Mouse (Mus musculus): ENCODE measurements around the gene Gm38119. TPM values are rescaled to one million over a fixed set of nuclear protein-coding genes. Genes with fewer than 3 reads are reported as not detected.
A peak's percentile ranks its signal among the peaks of the same experiment; 100 is the strongest.

Gm38119 gene
- not detected in 2 replicates for polyA plus RNA-seq (2015; fragmentation: Nextera tagmentation; extraction: Ambion mirVana)

DNA sequence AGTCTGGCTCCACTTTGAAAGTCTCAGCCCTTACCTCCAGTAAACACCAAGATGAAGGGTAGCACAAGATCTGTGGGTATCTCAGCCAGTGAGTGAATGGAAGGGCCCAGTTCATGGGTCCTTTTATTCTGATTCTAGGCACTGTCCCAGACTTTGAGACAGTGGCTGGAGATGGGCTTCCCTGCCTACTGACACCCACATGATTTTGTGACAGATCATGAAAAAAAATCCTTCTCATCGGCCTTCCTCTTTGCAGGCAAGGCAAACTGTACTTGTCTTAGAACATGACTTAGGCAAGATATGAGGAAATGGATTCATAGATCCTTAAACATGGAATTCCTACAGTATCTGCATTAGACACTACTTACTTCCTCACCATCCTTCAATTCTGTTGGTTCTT lies at the start of gene Gm38119:
Gene Gm38119 (minus strand): TSS at position 101 of the 400 bp plus-strand sequence.
- Histone ChIP-seq H3K9ac (ENCODE audit: low read depth, low read length) (no peak within 1 kb of the TSS), H3K4me2 (ENCODE audit: low read length) (no peak within 1 kb of the TSS), H3K36me3 (ENCODE audit: control insufficient read depth, insufficient read depth, low read length) (no peaks in the 10 kb centered on the region), H3K27ac (ENCODE audit: low read depth, low read length) (no peak within 1 kb of the TSS), H3K4me1 (ENCODE audit: control insufficient read depth, insufficient read depth, low read depth, low read length) (no peaks in the 10 kb centered on the region), H3K27me3 (replicated peaks; ENCODE audit: control insufficient read depth, insufficient read depth, low read length) (no peaks in the 10 kb centered on the region), H3K9me3 (ENCODE audit: control insufficient read depth, low read length) (no peaks in the 10 kb centered on the region), H3K4me3 (ENCODE audit: low read length) (no peak within 1 kb of the TSS)
- 78% methylated on average over 1 of the region's 1 CpGs for WGBS
- no peak for ATAC-seq

DNA sequence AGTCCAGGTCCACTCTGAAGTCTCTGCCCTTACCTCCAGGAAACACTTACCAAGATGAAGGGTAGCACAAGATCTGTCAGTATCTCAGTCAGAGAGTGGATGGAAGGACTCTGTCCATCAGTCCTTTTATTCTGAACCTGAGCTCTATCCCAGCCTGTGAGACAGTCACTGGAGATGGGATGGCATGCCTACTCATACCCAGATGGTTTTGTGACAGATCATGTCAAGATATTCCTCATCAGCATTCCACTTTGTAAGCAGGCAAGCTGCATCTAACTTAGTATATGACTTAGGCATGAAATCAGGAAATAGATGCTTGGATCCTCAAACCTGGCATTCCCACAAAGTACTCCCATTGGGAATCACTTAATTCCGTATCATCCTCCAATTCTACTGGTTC lies 39.9 kb upstream of the Gm38119 start, which contains the start of gene Lce1i:
Gene Lce1i (minus strand): TSS at position 101 of the 400 bp plus-strand sequence.
- Histone ChIP-seq H3K27ac (ENCODE audit: low read depth, low read length) (no peak within 1 kb of the TSS), H3K27me3 (replicated peaks; ENCODE audit: control insufficient read depth, insufficient read depth, low read length) (no peaks in the 10 kb centered on the region), H3K4me1 (ENCODE audit: control insufficient read depth, insufficient read depth, low read depth, low read length) (no peaks in the 10 kb centered on the region), H3K9me3 (ENCODE audit: control insufficient read depth, low read length) (no peaks in the 10 kb centered on the region), H3K36me3 (ENCODE audit: control insufficient read depth, insufficient read depth, low read length) (no peaks in the 10 kb centered on the region), H3K4me3 (ENCODE audit: low read length) (no peak within 1 kb of the TSS), H3K4me2 (ENCODE audit: low read length) (no peak within 1 kb of the TSS), H3K9ac (ENCODE audit: low read depth, low read length) (no peak within 1 kb of the TSS)
- ATAC-seq = no peak
- WGBS = 89% methylated on average over 1 of the region's 1 CpGs

- ATAC-seq = no peak
- Histone ChIP-seq H3K4me1 (ENCODE audit: control insufficient read depth, insufficient read depth, low read depth, low read length) (no peaks in the 10 kb centered on the region), H3K36me3 (ENCODE audit: control insufficient read depth, insufficient read depth, low read length) (no peaks in the 10 kb centered on the region), H3K4me3 (ENCODE audit: low read length) (no peak overlapping the region), H3K27me3 (replicated peaks; ENCODE audit: control insufficient read depth, insufficient read depth, low read length) (no peaks in the 10 kb centered on the region), H3K27ac (ENCODE audit: low read depth, low read length) (no peak overlapping the region), H3K4me2 (ENCODE audit: low read length) (no peak overlapping the region), H3K9ac (ENCODE audit: low read depth, low read length) (no peak overlapping the region), H3K9me3 (ENCODE audit: control insufficient read depth, low read length) (no peaks in the 10 kb centered on the region)
- WGBS = 21% methylated on average over 3 of the region's 3 CpGs
Observed at GRCm38 (mm10) chr3:92771573-92771972, 32.7 kb upstream of the Gm38119 start.

DNA sequence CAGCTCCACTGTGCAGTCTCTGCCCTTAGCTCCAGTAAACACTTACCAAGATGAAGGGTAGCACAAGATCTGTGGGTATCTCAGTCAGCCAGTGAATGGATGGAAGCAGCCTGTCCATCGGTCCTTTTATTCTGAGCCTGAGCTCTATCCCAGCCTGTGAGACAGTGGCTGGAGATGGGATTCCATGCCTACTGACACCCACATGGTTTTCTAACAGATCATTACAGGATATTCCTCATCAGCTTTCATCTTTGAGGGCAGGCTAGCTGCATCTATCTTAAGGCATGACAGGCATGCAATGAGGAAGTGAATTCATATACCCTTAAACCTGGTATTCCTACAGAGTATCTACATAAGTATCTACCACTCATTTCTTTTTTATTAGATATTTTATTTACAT lies 26.1 kb upstream of the Gm38119 start, which contains the start of gene Lce1h:
Gene Lce1h (minus strand): TSS at position 101 of the 400 bp plus-strand sequence.
- no peak for ATAC-seq
- H3K9ac ChIP-seq (ENCODE audit: low read depth, low read length) = no peak within 1 kb of the TSS
- WGBS = 100% methylated on average over 1 of the region's 1 CpGs

DNA sequence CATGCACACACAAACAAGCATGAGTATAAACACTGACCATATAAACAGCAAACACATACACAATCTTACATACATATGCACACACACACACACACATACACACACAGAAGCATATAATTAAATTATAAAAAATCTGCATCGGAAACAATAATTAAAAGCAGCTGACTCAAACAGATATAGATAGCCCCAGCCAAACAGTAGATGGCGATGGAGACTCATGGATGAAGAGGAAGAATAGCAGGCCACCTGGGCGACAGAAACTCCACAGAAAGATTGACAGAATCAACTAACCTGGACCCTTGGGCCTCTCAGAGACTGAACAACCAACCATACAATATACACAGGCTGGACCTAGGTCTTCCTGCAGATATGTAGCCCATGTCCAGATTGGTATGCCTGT lies 14.3 kb upstream of the Gm38119 start:
- H3K36me3 ChIP-seq (ENCODE audit: control insufficient read depth, insufficient read depth, low read length) = no peaks in the 10 kb centered on the region
- no peak overlapping the region for H3K27ac ChIP-seq (ENCODE audit: low read depth, low read length)
- H3K9ac ChIP-seq (ENCODE audit: low read depth, low read length) = no peak overlapping the region
- no peaks in the 10 kb centered on the region for H3K4me1 ChIP-seq (ENCODE audit: control insufficient read depth, insufficient read depth, low read depth, low read length)
- ATAC-seq = peak; percentile 61; the same call in 1 of the 2 replicates
- no peak overlapping the region for H3K4me3 ChIP-seq (ENCODE audit: low read length)
- no peak overlapping the region for H3K4me2 ChIP-seq (ENCODE audit: low read length)
- no peaks in the 10 kb centered on the region for H3K27me3 ChIP-seq (replicated peaks; ENCODE audit: control insufficient read depth, insufficient read depth, low read length)
- WGBS = 40% methylated on average over 3 of the region's 3 CpGs
- H3K9me3 ChIP-seq (ENCODE audit: control insufficient read depth, low read length) = no peaks in the 10 kb centered on the region

More for the DNA sequence above, 26.1 kb upstream of the Gm38119 start, which contains the start of gene Lce1h:
- Histone ChIP-seq H3K27me3 (replicated peaks; ENCODE audit: control insufficient read depth, insufficient read depth, low read length) (no peaks in the 10 kb centered on the region), H3K27ac (ENCODE audit: low read depth, low read length) (no peak within 1 kb of the TSS), H3K4me1 (ENCODE audit: control insufficient read depth, insufficient read depth, low read depth, low read length) (no peaks in the 10 kb centered on the region), H3K4me3 (ENCODE audit: low read length) (no peak within 1 kb of the TSS), H3K36me3 (ENCODE audit: control insufficient read depth, insufficient read depth, low read length) (no peaks in the 10 kb centered on the region), H3K9me3 (ENCODE audit: control insufficient read depth, low read length) (no peaks in the 10 kb centered on the region), H3K4me2 (ENCODE audit: low read length) (no peak within 1 kb of the TSS)

- H3K4me3 ChIP-seq (ENCODE audit: low read length) = no peak within 1 kb of the TSS
- no peaks in the 10 kb centered on the region for H3K9me3 ChIP-seq (ENCODE audit: control insufficient read depth, low read length)
- H3K4me1 ChIP-seq (ENCODE audit: control insufficient read depth, insufficient read depth, low read depth, low read length) = no peaks in the 10 kb centered on the region
- no peak within 1 kb of the TSS for H3K27ac ChIP-seq (ENCODE audit: low read depth, low read length)
- H3K27me3 ChIP-seq (replicated peaks; ENCODE audit: control insufficient read depth, insufficient read depth, low read length) = no peaks in the 10 kb centered on the region
- no peak within 1 kb of the TSS for H3K9ac ChIP-seq (ENCODE audit: low read depth, low read length)
- no peaks in the 10 kb centered on the region for H3K36me3 ChIP-seq (ENCODE audit: control insufficient read depth, insufficient read depth, low read length)
- WGBS = 86% methylated on average over 1 of the region's 1 CpGs
- H3K4me2 ChIP-seq (ENCODE audit: low read length) = no peak within 1 kb of the TSS
- no peak for ATAC-seq
Observed at GRCm38 (mm10) chr3:92752238-92752637, 13.3 kb upstream of the Gm38119 start, which contains the start of gene Lce1g. TSS of gene Lce1g (minus strand) at chr3:92752338.

DNA sequence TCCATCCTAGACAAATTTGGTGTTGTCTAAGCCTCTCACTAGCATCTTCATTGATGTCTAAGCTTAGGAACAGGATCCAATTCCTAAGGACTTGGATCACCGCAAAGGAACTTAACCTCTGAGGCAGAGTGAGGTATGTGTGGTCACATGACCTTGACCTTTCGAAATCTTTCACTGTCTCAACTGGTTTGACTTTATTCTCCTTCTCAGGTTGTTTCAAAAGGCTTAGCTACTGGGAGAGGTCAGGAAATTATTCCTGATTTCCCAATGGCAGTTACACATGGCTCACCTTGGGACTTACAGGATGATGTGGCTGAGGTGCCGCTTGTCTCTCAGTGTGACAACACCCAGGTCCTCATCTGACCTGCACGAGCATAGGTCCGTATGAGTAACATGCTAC lies 16.3 kb downstream of the Gm38119 start:
- no peak overlapping the region for H3K4me3 ChIP-seq (ENCODE audit: low read length)
- H3K4me2 ChIP-seq (ENCODE audit: low read length) = no peak overlapping the region
- H3K9me3 ChIP-seq (ENCODE audit: control insufficient read depth, low read length) = no peaks in the 10 kb centered on the region
- no peak overlapping the region for H3K27ac ChIP-seq (ENCODE audit: low read depth, low read length)
- no peaks in the 10 kb centered on the region for H3K27me3 ChIP-seq (replicated peaks; ENCODE audit: control insufficient read depth, insufficient read depth, low read length)
- H3K36me3 ChIP-seq (ENCODE audit: control insufficient read depth, insufficient read depth, low read length) = no peaks in the 10 kb centered on the region
- no peak overlapping the region for H3K9ac ChIP-seq (ENCODE audit: low read depth, low read length)
- WGBS = 89% methylated on average over 5 of the region's 5 CpGs
- ATAC-seq = no peak
- no peaks in the 10 kb centered on the region for H3K4me1 ChIP-seq (ENCODE audit: control insufficient read depth, insufficient read depth, low read depth, low read length)

GRCm38 (mm10) chr3:92720250-92720649 lies 18.6 kb downstream of the Gm38119 start, which contains the start of gene Lce1f:
TSS of gene Lce1f (minus strand) at chr3:92720350.
- WGBS = 81% methylated on average over 3 of the region's 3 CpGs
- Histone ChIP-seq H3K4me2 (ENCODE audit: low read length) (no peak within 1 kb of the TSS), H3K4me3 (ENCODE audit: low read length) (no peak within 1 kb of the TSS), H3K36me3 (ENCODE audit: control insufficient read depth, insufficient read depth, low read length) (no peaks in the 10 kb centered on the region), H3K4me1 (ENCODE audit: control insufficient read depth, insufficient read depth, low read depth, low read length) (no peaks in the 10 kb centered on the region), H3K9me3 (ENCODE audit: control insufficient read depth, low read length) (no peaks in the 10 kb centered on the region), H3K27ac (ENCODE audit: low read depth, low read length) (no peak within 1 kb of the TSS), H3K9ac (ENCODE audit: low read depth, low read length) (no peak within 1 kb of the TSS), H3K27me3 (replicated peaks; ENCODE audit: control insufficient read depth, insufficient read depth, low read length) (no peaks in the 10 kb centered on the region)
- no peak for ATAC-seq

- no peaks in the 10 kb centered on the region for H3K36me3 ChIP-seq (ENCODE audit: control insufficient read depth, insufficient read depth, low read length)
Observed at GRCm38 (mm10) chr3:92715122-92715521, 23.8 kb downstream of the Gm38119 start.

GRCm38 (mm10) chr3:92708974-92709373 lies 29.9 kb downstream of the Gm38119 start, which contains the start of gene Lce1e:
TSS of gene Lce1e (minus strand) at chr3:92709074.
- Histone ChIP-seq H3K9me3 (ENCODE audit: control insufficient read depth, low read length) (no peaks in the 10 kb centered on the region), H3K9ac (ENCODE audit: low read depth, low read length) (no peak within 1 kb of the TSS), H3K4me3 (ENCODE audit: low read length) (no peak within 1 kb of the TSS), H3K27ac (ENCODE audit: low read depth, low read length) (no peak within 1 kb of the TSS), H3K4me2 (ENCODE audit: low read length) (no peak within 1 kb of the TSS), H3K36me3 (ENCODE audit: control insufficient read depth, insufficient read depth, low read length) (no peaks in the 10 kb centered on the region), H3K27me3 (replicated peaks; ENCODE audit: control insufficient read depth, insufficient read depth, low read length) (no peaks in the 10 kb centered on the region), H3K4me1 (ENCODE audit: control insufficient read depth, insufficient read depth, low read depth, low read length) (no peaks in the 10 kb centered on the region)
- WGBS = 85% methylated on average over 2 of the region's 2 CpGs
- no peak for ATAC-seq

More at GRCm38 (mm10) chr3:92715122-92715521, 23.8 kb downstream of the Gm38119 start:
- H3K4me3 ChIP-seq (ENCODE audit: low read length) = no peak overlapping the region
- no peak overlapping the region for H3K9ac ChIP-seq (ENCODE audit: low read depth, low read length)
- H3K27me3 ChIP-seq (replicated peaks; ENCODE audit: control insufficient read depth, insufficient read depth, low read length) = no peaks in the 10 kb centered on the region
- no peaks in the 10 kb centered on the region for H3K4me1 ChIP-seq (ENCODE audit: control insufficient read depth, insufficient read depth, low read depth, low read length)
- no peaks in the 10 kb centered on the region for H3K9me3 ChIP-seq (ENCODE audit: control insufficient read depth, low read length)
- no peak for ATAC-seq
- no peak overlapping the region for H3K4me2 ChIP-seq (ENCODE audit: low read length)
- no peak overlapping the region for H3K27ac ChIP-seq (ENCODE audit: low read depth, low read length)
